Mouse (Mus musculus): Measurements from ENCODE around the gene Psors1c2. TPM values are rescaled to one million over a fixed set of nuclear protein-coding genes. Genes with fewer than 3 reads are reported as not detected.
"Not testable (repeated sequence)": the region's sequence is repeated elsewhere in the genome, so short reads cannot be mapped to it uniquely, and the experiment has no call there.

Gene Psors1c2
- polyA plus RNA-seq, 1 experiment from 2014 or later = 1.8 TPM

- H3K4me1 ChIP-seq (replicated peaks) = no peaks in the 10 kb centered on the region; the same call in 1 of the 2 replicates
- H3K27me3 ChIP-seq = peaks cover 58% of the 10 kb centered on the region
- WGBS = 42% methylated on average over 13 of the region's 13 CpGs
- no peak within 1 kb of the TSS for H3K9ac ChIP-seq
- H3K27ac ChIP-seq = no peak within 1 kb of the TSS
- H3K4me2 ChIP-seq = no peak within 1 kb of the TSS
- 0 out of 2 replicates have a peak, but pooled peaks have one; percentile 17 for ATAC-seq (replicated peaks; ENCODE audit: insufficient number of reproducible peaks, insufficient read depth, low FRiP score, low read depth)
- no peaks in the 10 kb centered on the region for H3K36me3 ChIP-seq
- no peaks in the 10 kb centered on the region for H3K9me3 ChIP-seq (replicated peaks)
- H3K4me3 ChIP-seq = no peak within 1 kb of the TSS
These were observed 27.2 kb upstream of the Psors1c2 start, which contains the start of gene Pou5f1 for GRCm38 (mm10) chr17:35505776-35506175. Pou5f1 (plus strand) TSS chr17:35506018.

GRCm38 (mm10) chr17:35506881-35507280, 26.1 kb upstream of the Psors1c2 start:
- H3K4me1 ChIP-seq (replicated peaks) = no peaks in the 10 kb centered on the region; the same call in 1 of the 2 replicates
- no peaks in the 10 kb centered on the region for H3K9me3 ChIP-seq (replicated peaks)
- 19% methylated on average over 10 of the region's 10 CpGs for whole genome bisulfite sequencing
- no peak overlapping the region for H3K4me3 ChIP-seq
- peaks cover 55% of the 10 kb centered on the region for H3K27me3 ChIP-seq
- no peak overlapping the region for H3K27ac ChIP-seq
- H3K4me2 ChIP-seq = no peak overlapping the region
- no peak for ATAC-seq (replicated peaks; ENCODE audit: insufficient number of reproducible peaks, insufficient read depth, low FRiP score, low read depth)
- no peaks in the 10 kb centered on the region for H3K36me3 ChIP-seq
- H3K9ac ChIP-seq = no peak overlapping the region

GRCm38 (mm10) chr17:35507556-35508260, 25.3 kb upstream of the Psors1c2 start:
- Histone ChIP-seq H3K4me1 (replicated peaks) (no peaks in the 10 kb centered on the region; the same call in 1 of the 2 replicates), H3K9me3 (replicated peaks) (no peaks in the 10 kb centered on the region), H3K36me3 (no peaks in the 10 kb centered on the region), H3K4me2 (no peak overlapping the region), H3K4me3 (no peak overlapping the region), H3K27ac (no peak overlapping the region), H3K9ac (no peak overlapping the region), H3K27me3 (peaks cover 53% of the 10 kb centered on the region)
- ATAC-seq (replicated peaks; ENCODE audit: insufficient number of reproducible peaks, insufficient read depth, low FRiP score, low read depth) = no peak
- 27% methylated on average over 13 of the region's 13 CpGs for WGBS

GRCm38 (mm10) chr17:35508279-35508678, 24.7 kb upstream of the Psors1c2 start:
- peaks cover 51% of the 10 kb centered on the region for H3K27me3 ChIP-seq
- WGBS = 52% methylated on average over 5 of the region's 5 CpGs
- not testable (repeated sequence) for H3K9ac ChIP-seq; H3K36me3 ChIP-seq; H3K9me3 ChIP-seq (replicated peaks); ATAC-seq (replicated peaks; ENCODE audit: insufficient number of reproducible peaks, insufficient read depth, low FRiP score, low read depth); H3K27ac ChIP-seq; H3K4me3 ChIP-seq; H3K4me1 ChIP-seq (replicated peaks); H3K4me2 ChIP-seq

- Histone ChIP-seq H3K9ac (no peak overlapping the region), H3K4me2 (no peak overlapping the region), H3K9me3 (replicated peaks) (no peaks in the 10 kb centered on the region), H3K4me1 (replicated peaks) (peaks cover 3% of the 10 kb centered on the region), H3K36me3 (no peaks in the 10 kb centered on the region), H3K27ac (no peak overlapping the region), H3K27me3 (peaks cover 49% of the 10 kb centered on the region), H3K4me3 (no peak overlapping the region)
- ATAC-seq (replicated peaks; ENCODE audit: insufficient number of reproducible peaks, insufficient read depth, low FRiP score, low read depth) = no peak
- WGBS = 13% methylated on average over 8 of the region's 8 CpGs
These were observed 23.7 kb upstream of the Psors1c2 start for GRCm38 (mm10) chr17:35509284-35509683.

GRCm38 (mm10) chr17:35512916-35513626, 19.9 kb upstream of the Psors1c2 start:
- peaks cover 29% of the 10 kb centered on the region for H3K4me1 ChIP-seq (replicated peaks)
- peaks cover 14% of the 10 kb centered on the region for H3K27me3 ChIP-seq
- WGBS = 83% methylated on average over 7 of the region's 7 CpGs
- no peak overlapping the region for H3K27ac ChIP-seq
- H3K9ac ChIP-seq = no peak overlapping the region
- no peak overlapping the region for H3K4me2 ChIP-seq
- no peak for ATAC-seq (replicated peaks; ENCODE audit: insufficient number of reproducible peaks, insufficient read depth, low FRiP score, low read depth)
- no peaks in the 10 kb centered on the region for H3K9me3 ChIP-seq (replicated peaks)
- H3K4me3 ChIP-seq = no peak overlapping the region
- no peaks in the 10 kb centered on the region for H3K36me3 ChIP-seq

- no peak for ATAC-seq (replicated peaks; ENCODE audit: insufficient number of reproducible peaks, insufficient read depth, low FRiP score, low read depth)
- WGBS = 22% methylated on average over 2 of the region's 2 CpGs
- H3K4me3 ChIP-seq = peak overlapping the region; percentile 81; the same call in 1 of the 2 replicates
- H3K4me1 ChIP-seq (replicated peaks) = peaks cover 34% of the 10 kb centered on the region
- H3K27me3 ChIP-seq = peaks cover 9% of the 10 kb centered on the region; the same call in 1 of the 2 replicates
- no peaks in the 10 kb centered on the region for H3K36me3 ChIP-seq
- H3K4me2 ChIP-seq = peak overlapping the region; percentile 78
- no peaks in the 10 kb centered on the region for H3K9me3 ChIP-seq (replicated peaks)
- H3K27ac ChIP-seq = no peak overlapping the region
- H3K9ac ChIP-seq = no peak overlapping the region
These were observed 19.1 kb upstream of the Psors1c2 start for GRCm38 (mm10) chr17:35513886-35514285.

GRCm38 (mm10) chr17:35514756-35515155, 18.2 kb upstream of the Psors1c2 start:
- WGBS = 61% methylated on average over 6 of the region's 6 CpGs
- no peaks in the 10 kb centered on the region for H3K9me3 ChIP-seq (replicated peaks)
- H3K9ac ChIP-seq = peak overlapping the region; percentile 68
- peaks cover 34% of the 10 kb centered on the region for H3K4me1 ChIP-seq (replicated peaks)
- ATAC-seq (replicated peaks; ENCODE audit: insufficient number of reproducible peaks, insufficient read depth, low FRiP score, low read depth) = no peak
- H3K27ac ChIP-seq = no peak overlapping the region
- H3K4me3 ChIP-seq = peak overlapping the region; percentile 81
- H3K36me3 ChIP-seq = no peaks in the 10 kb centered on the region
- 0 out of 2 replicates have a peak, but pooled peaks cover under 1% of the 10 kb centered on the region for H3K27me3 ChIP-seq
- peak overlapping the region; percentile 78 for H3K4me2 ChIP-seq

GRCm38 (mm10) chr17:35515911-35516640, 16.9 kb upstream of the Psors1c2 start:
- Histone ChIP-seq H3K4me3 (peak overlapping the region; percentile 81), H3K27ac (peak overlapping the region; percentile 53), H3K36me3 (no peaks in the 10 kb centered on the region), H3K9me3 (replicated peaks) (no peaks in the 10 kb centered on the region), H3K27me3 (no peaks in the 10 kb centered on the region), H3K4me2 (peak overlapping the region; percentile 78), H3K9ac (peak overlapping the region; percentile 68), H3K4me1 (replicated peaks) (peaks cover 34% of the 10 kb centered on the region)
- no peak for ATAC-seq (replicated peaks; ENCODE audit: insufficient number of reproducible peaks, insufficient read depth, low FRiP score, low read depth)
- WGBS = 4% methylated on average over 25 of the region's 25 CpGs

- Histone ChIP-seq H3K9ac (peak within 1 kb of the TSS; percentile 68), H3K9me3 (replicated peaks) (no peaks in the 10 kb centered on the region), H3K4me2 (peak within 1 kb of the TSS; percentile 78), H3K4me1 (replicated peaks) (peaks cover 34% of the 10 kb centered on the region), H3K27me3 (no peaks in the 10 kb centered on the region), H3K4me3 (peak within 1 kb of the TSS; percentile 81), H3K27ac (peak within 1 kb of the TSS; percentile 53), H3K36me3 (no peaks in the 10 kb centered on the region)
- under 1% methylated on average over 67 of the region's 67 CpGs for WGBS
- ATAC-seq (replicated peaks; ENCODE audit: insufficient number of reproducible peaks, insufficient read depth, low FRiP score, low read depth) = peak; percentile 96
These were observed 16.1 kb upstream of the Psors1c2 start, which contains the start of the genes Tcf19 and Cchcr1 for GRCm38 (mm10) chr17:35516652-35517500. Tcf19 (minus strand) TSS chr17:35516824. Cchcr1 (plus strand) TSS chr17:35517100.
